In genomic region chr13:24948870-24949269, GRCm38 (mm10) we compare ENCODE assay signal across 25 mouse cellular contexts. TPM values are rescaled to one million over a fixed set of nuclear protein-coding genes. Genes with fewer than 3 reads are reported as not detected.
DNase-seq lines count a peak whose midpoint lies in the region; ATAC-seq and TF ChIP-seq lines count a peak whose summit lies in the region.
"Had no signal": no experiment of that assay in that cellular context is flagged by ENCODE, and none has a peak within 500 bp of the region (broad histone marks: within the 10 kb centered on the region; RNA-seq: fewer than 3 reads in every experiment).

No protein-coding gene starts in this region.

- 0 out of 2 replicates have a peak overlapping the region, but pooled peaks have one; percentile 19 for H3K27ac ChIP-seq in liver, postnatal 0 days (ENCODE audit: low read depth)
- H3K27ac ChIP-seq in liver, embryonic 12.5 days = no peak overlapping the region
- no peak overlapping the region for H3K27ac ChIP-seq in CH12.LX (ENCODE audit: insufficient read depth, low read depth)
- H3K27ac ChIP-seq: forebrain, embryonic 10.5 days; forebrain, embryonic 13.5 days; heart, embryonic 10.5 days; heart, embryonic 13.5 days; hindbrain, embryonic 14.5 days; hindbrain, postnatal 0 days had no signal

- dilution Hi-C loops in CH12.LX (cut with MboI; ENCODE audit: extremely low pct_ligation_motif_present, extremely low pct_unique_long_range_greater_than_20kb, low sequenced_read_pairs) = no loop called here

- no peaks in the 10 kb centered on the region for H3K79me2 ChIP-seq in CH12.LX (replicated peaks; ENCODE audit: control insufficient read depth, extremely low read depth, insufficient read depth, poor library complexity, severe bottlenecking)

- no peak for TF ChIP-seq RAD21 in CH12.LX (IDR thresholded peaks at IDR 0.05; ENCODE audit: low read depth, low read length)

- no peaks in the 10 kb centered on the region for H3K9me3 ChIP-seq in liver, postnatal 0 days (ENCODE audit: low read length)
- no peaks in the 10 kb centered on the region for H3K9me3 ChIP-seq in liver, embryonic 12.5 days (replicated peaks)
- H3K9me3 ChIP-seq in CH12.LX (replicated peaks; ENCODE audit: low read length) = no peaks in the 10 kb centered on the region
- H3K9me3 ChIP-seq: forebrain, embryonic 10.5 days; forebrain, embryonic 13.5 days; heart, embryonic 10.5 days; heart, embryonic 13.5 days had no signal

- ATAC-seq in liver, postnatal 0 days = no peak
- ATAC-seq in liver, embryonic 12.5 days = no peak
- 0 out of 2 replicates have a peak, but pooled peaks have one; percentile 27 for ATAC-seq in granulocyte monocyte progenitor cell, adult 5-6 weeks (replicated peaks; ENCODE audit: poor library complexity, severe bottlenecking)
- ATAC-seq: forebrain, embryonic 13.5 days; forebrain, embryonic 16.5 days; hindbrain, postnatal 0 days; intestine, postnatal 0 days; Patski had no signal

- no peak for TF ChIP-seq POLR2A in CH12.LX (IDR thresholded peaks at IDR 0.05; ENCODE audit: low read depth, low read length)

- no peak for TF ChIP-seq EP300 in liver, postnatal 0 days (IDR thresholded peaks at IDR 0.05; ENCODE audit: low read depth)
- TF ChIP-seq EP300 in CH12.LX (IDR thresholded peaks at IDR 0.05; ENCODE audit: low read length) = no peak

- no peak overlapping the region for H3K9ac ChIP-seq in liver, postnatal 0 days (replicated peaks)
- no peak overlapping the region for H3K9ac ChIP-seq in liver, embryonic 12.5 days
- H3K9ac ChIP-seq in CH12.LX (ENCODE audit: insufficient read depth, low read depth) = no peak overlapping the region
- H3K9ac ChIP-seq: forebrain, embryonic 13.5 days; heart, embryonic 13.5 days; hindbrain, embryonic 14.5 days had no signal

- no peak overlapping the region for H3K4me2 ChIP-seq in liver, postnatal 0 days (ENCODE audit: low read depth, low read length)
- no peak overlapping the region for H3K4me2 ChIP-seq in liver, embryonic 12.5 days
- H3K4me2 ChIP-seq in CH12.LX (ENCODE audit: insufficient read depth, low read depth, poor library complexity, severe bottlenecking) = no peak overlapping the region
- H3K4me2 ChIP-seq: forebrain, embryonic 13.5 days; heart, embryonic 13.5 days; hindbrain, embryonic 14.5 days had no signal

- peaks cover 8% of the 10 kb centered on the region for H3K4me1 ChIP-seq in liver, postnatal 0 days (ENCODE audit: insufficient read depth)
- peaks cover 4% of the 10 kb centered on the region; the same call in 1 of the 2 replicates for H3K4me1 ChIP-seq in liver, embryonic 12.5 days
- peaks cover 3 to 8% of the 10 kb centered on the region in 2 experiments; a peak in 3 of 4 replicates for H3K4me1 ChIP-seq in CH12.LX (ENCODE audit: control insufficient read depth in 1 of 2, insufficient read depth in 2 of 2)
- H3K4me1 ChIP-seq: forebrain, embryonic 13.5 days had no signal

- WGBS in liver, postnatal 0 days (ENCODE audit: insufficient replicate concordance) = 77% methylated on average over 6 of the region's 6 CpGs
- 69% methylated on average over 6 of the region's 6 CpGs for WGBS in liver, embryonic 12.5 days (ENCODE audit: insufficient replicate concordance)

- DNase-seq in liver, postnatal 0 days = no peak
- peak; percentile 13 for DNase-seq in CH12.LX (ENCODE audit: extremely low read depth)
- no peak for DNase-seq in adrenal gland, adult 2 months
- no peak for DNase-seq in lung, postnatal 10 days
- DNase-seq: adrenal gland, postnatal 14 days; B cell, adult 2 months; cerebellum, adult 11-12 months; cerebellum, adult 9-10 months; cerebellum, postnatal 14 days; gastrocnemius, postnatal 10 days; gastrocnemius, postnatal 36 days; heart, adult 18-20 months; heart, postnatal 14 days; heart, postnatal 4 days had no signal

- no peaks in the 10 kb centered on the region for H3K27me3 ChIP-seq in liver, postnatal 0 days (ENCODE audit: insufficient read depth, low read length)
- no peaks in the 10 kb centered on the region for H3K27me3 ChIP-seq in liver, embryonic 12.5 days (replicated peaks)
- no peaks in the 10 kb centered on the region for H3K27me3 ChIP-seq in CH12.LX (replicated peaks)
- H3K27me3 ChIP-seq: forebrain, embryonic 13.5 days; heart, embryonic 13.5 days; Patski had no signal

- no peaks in the 10 kb centered on the region for H3K36me3 ChIP-seq in liver, postnatal 0 days (replicated peaks; ENCODE audit: insufficient read depth, low read length)
- no peaks in the 10 kb centered on the region for H3K36me3 ChIP-seq in liver, embryonic 12.5 days
- no peaks in the 10 kb centered on the region for H3K36me3 ChIP-seq in CH12.LX (replicated peaks in 1 of 2; ENCODE audit: control insufficient read depth in 1 of 2, insufficient read depth in 1 of 2, low read length in 1 of 2)
- H3K36me3 ChIP-seq: forebrain, embryonic 10.5 days; heart, embryonic 10.5 days; heart, embryonic 13.5 days had no signal

- H3K4me3 ChIP-seq in liver, postnatal 0 days (ENCODE audit: low read depth, low read length) = no peak overlapping the region
- no peak overlapping the region for H3K4me3 ChIP-seq in liver, embryonic 12.5 days
- H3K4me3 ChIP-seq in CH12.LX (replicated peaks in 1 of 3; ENCODE audit: low read depth in 2 of 3, low read length in 2 of 3, poor library complexity in 1 of 3) = no peak overlapping the region
- H3K4me3 ChIP-seq: forebrain, embryonic 10.5 days; forebrain, embryonic 13.5 days; heart, embryonic 10.5 days; heart, embryonic 13.5 days had no signal

- TF ChIP-seq CTCF in liver, postnatal 0 days (IDR thresholded peaks at IDR 0.05; ENCODE audit: low read depth) = no peak
- no peak for TF ChIP-seq CTCF in CH12.LX (conservative IDR thresholded peaks at IDR 0.05 in 1 of 2, IDR thresholded peaks at IDR 0.05 in 1 of 2; ENCODE audit: low read depth in 2 of 2, low read length in 2 of 2)

- in situ Hi-C loops in CH12.LX (cut with MboI; ENCODE audit: low pct_ligation_motif_present, low pct_unique_long_range_greater_than_20kb, low sequenced_read_pairs) = no loop called here

TF ChIP-seq in CH12.LX, 34 proteins besides CTCF, POLR2A, EP300 and RAD21:
- TF ChIP-seq MAFK (IDR thresholded peaks at IDR 0.05; ENCODE audit: insufficient replicate concordance, low read length) = peak; percentile 57; the same call in 1 of the 2 replicates
- TF ChIP-seq ZC3H11A (IDR thresholded peaks at IDR 0.05; ENCODE audit: low read depth, low read length) = no peak
- no peak for TF ChIP-seq TBP (conservative IDR thresholded peaks at IDR 0.05; ENCODE audit: low read depth, low read length)
- no peak for TF ChIP-seq MAZ (IDR thresholded peaks at IDR 0.05; ENCODE audit: low read depth, low read length)
- no peak for TF ChIP-seq USF1 (IDR thresholded peaks at IDR 0.05; ENCODE audit: low read depth, low read length)
- TF ChIP-seq UBTF (IDR thresholded peaks at IDR 0.05; ENCODE audit: low read depth, low read length) = no peak
- peak; percentile 22; the same call in 1 of the 2 replicates for TF ChIP-seq IRF4 (IDR thresholded peaks at IDR 0.05; ENCODE audit: low read depth, low read length)

RNA-seq across cellular contexts. Expression of gene Gpld1, which starts 5.9 kb away (rescaled TPM):
- 52.2 and 59.7 TPM in 2 replicates for polyA plus RNA-seq in liver, postnatal 0 days (2015; fragmentation: Nextera tagmentation; extraction: Ambion mirVana)
- polyA plus RNA-seq in liver, embryonic 12.5 days (2016; fragmentation: Nextera tagmentation; extraction: Ambion mirVana) = 1.8 TPM in 2 replicates
- 1.0 and 1.4 TPM in 2 replicates for total RNA-seq in CH12.LX (2012; rRNA removed)
- 0.30 and 0.34 TPM in 2 replicates for total RNA-seq in CH12.LX (2014; rRNA removed)
- 0.23 and 0.57 TPM in 2 replicates for polyA plus RNA-seq in CH12.LX (2012; ENCODE audit: insufficient read length, low read depth)
- total RNA-seq in granulocyte monocyte progenitor cell, adult 5-6 weeks (2014; fragmentation: Nextera tagmentation) = 0.43 TPM in 1 of 2 replicates, not detected in the other
- total RNA-seq in granulocyte monocyte progenitor cell, adult 5-6 weeks (2017) = 0.17 and 0.52 TPM in 2 replicates
- 1 to 10 TPM; 2.9 to 5.4 TPM for total RNA-seq in adrenal gland, adult 2 months (2021)
- polyA plus RNA-seq in adrenal gland, adult 2 months (2012; rRNA removed) = 1.6 and 1.9 TPM in 2 replicates

RNA-seq across cellular contexts. Expression of gene Aldh5a1, which starts 11.4 kb away (rescaled TPM):
- polyA plus RNA-seq in liver, postnatal 0 days (2015; fragmentation: Nextera tagmentation; extraction: Ambion mirVana) = 3.8 and 3.9 TPM in 2 replicates
- polyA plus RNA-seq in liver, embryonic 12.5 days (2016; fragmentation: Nextera tagmentation; extraction: Ambion mirVana) = 3.0 and 3.4 TPM in 2 replicates
- total RNA-seq in CH12.LX (2012; rRNA removed) (1.6 and 2.4 TPM in 2 replicates), CH12.LX (2014; rRNA removed) (0.36 and 0.50 TPM in 2 replicates)
- polyA plus RNA-seq in CH12.LX (2012; ENCODE audit: insufficient read length, low read depth) = 0.93 and 1.3 TPM in 2 replicates
- total RNA-seq in granulocyte monocyte progenitor cell, adult 5-6 weeks (2014; fragmentation: Nextera tagmentation) = 1.5 TPM in 2 replicates
- 2.6 and 3.1 TPM in 2 replicates for total RNA-seq in granulocyte monocyte progenitor cell, adult 5-6 weeks (2017)
- total RNA-seq in adrenal gland, adult 2 months (2021) = 10 to 100 TPM; 16.2 to 17.7 TPM
- 18.5 and 21.4 TPM in 2 replicates for polyA plus RNA-seq in adrenal gland, adult 2 months (2012; rRNA removed)

Comparison
In these comparisons a context has a peak if more than half of its experiments do, and no peak if none do; other contexts are left out.
1. RNA of gene Gpld1, which starts 5.9 kb away (polyA plus RNA-seq): 52.2 to 59.7 TPM in liver, postnatal 0 days; 1.6 to 1.9 TPM in adrenal gland, adult 2 months, 1.8 TPM in liver, embryonic 12.5 days and 0.23 to 0.57 TPM in CH12.LX; every median in the first group is over 10 times any median in the second.